Mouse (Mus musculus) limb, embryonic 11.5 days (tissue): Measurements from ENCODE around the gene Mmp24. TPM values are rescaled to one million over a fixed set of nuclear protein-coding genes. Genes with fewer than 3 reads are reported as not detected.

Experiments used
- ATAC-seq: fragments of 200-750 bp; cut with Nextera tagmentation; 2 replicates; pipeline ENCODE4 v1.8.0; 2017; ENCODE audit warnings: low read depth; ENCODE audit not compliant: insufficient number of reproducible peaks, low FRiP score, low TSS enrichment
- DNase-seq: peaks from one replicate; pipeline ENCODE4 v3.0.0-alpha.2; 2015; ENCODE audit warnings: low spot score
- H3K27ac ChIP-seq: fragments of 300-500 bp; sonication (generic); replicated peaks from 2 replicates; pipeline ENCODE4 v1.5.1; 2014; ENCODE audit warnings: low read depth, mild to moderate bottlenecking, low read length
- H3K27me3 ChIP-seq: fragments of 300-500 bp; sonication (generic); 2 replicates; pipeline ENCODE4 v1.6.1; 2014; ENCODE audit warnings: mild to moderate bottlenecking, low read length, mixed read lengths; ENCODE audit not compliant: control insufficient read depth, insufficient read depth
- H3K36me3 ChIP-seq: fragments of 300-500 bp; sonication (generic); 2 replicates; pipeline ENCODE4 v1.6.1; 2014; ENCODE audit warnings: mild to moderate bottlenecking, low read length, moderate library complexity, mixed read lengths; ENCODE audit not compliant: control insufficient read depth, insufficient read depth
- H3K4me1 ChIP-seq: fragments of 300-500 bp; sonication (generic); 2 replicates; pipeline ENCODE4 v1.6.1; 2014; ENCODE audit warnings: low read length, mixed read lengths; ENCODE audit not compliant: control insufficient read depth, insufficient read depth
- H3K4me2 ChIP-seq: fragments of 300-500 bp; sonication (generic); 2 replicates; pipeline ENCODE4 v1.6.1; 2014; ENCODE audit warnings: low read depth, mild to moderate bottlenecking, moderate library complexity; ENCODE audit not compliant: severe bottlenecking
- H3K4me3 ChIP-seq: fragments of 300-500 bp; sonication (generic); 2 replicates; pipeline ENCODE4 v1.5.1; 2014; ENCODE audit warnings: low read depth, low read length
- H3K9ac ChIP-seq: fragments of 300-500 bp; sonication (generic); 2 replicates; pipeline ENCODE4 v1.6.1; 2014; ENCODE audit warnings: mild to moderate bottlenecking, low read length
- H3K9me3 ChIP-seq: fragments of 300-500 bp; sonication (generic); 2 replicates; pipeline ENCODE4 v1.6.1; 2016; ENCODE audit warnings: low read length; ENCODE audit not compliant: control insufficient read depth
- WGBS: fragments of 180-500 bp; shearing (Covaris S2); extraction: QIAGEN DNeasy Blood & Tissue Kit; methylation state at CpG from one replicate; pipeline ENCODE4 v1.1.7; 2014; 5-methylcytosine and 5-hydroxymethylcytosine counted together
- polyA plus RNA-seq: library from polyadenylated mRNA; unstranded; fragments of >200 nt; fragmentation: Nextera tagmentation; extraction: Ambion mirVana; gene quantifications from 2 replicates; pipeline ENCODE4 v1.2.1, GENCODE M21; 2014

Mmp24 gene
- polyA plus RNA-seq, 1 experiment from 2014 or later, result not detected

DNA sequence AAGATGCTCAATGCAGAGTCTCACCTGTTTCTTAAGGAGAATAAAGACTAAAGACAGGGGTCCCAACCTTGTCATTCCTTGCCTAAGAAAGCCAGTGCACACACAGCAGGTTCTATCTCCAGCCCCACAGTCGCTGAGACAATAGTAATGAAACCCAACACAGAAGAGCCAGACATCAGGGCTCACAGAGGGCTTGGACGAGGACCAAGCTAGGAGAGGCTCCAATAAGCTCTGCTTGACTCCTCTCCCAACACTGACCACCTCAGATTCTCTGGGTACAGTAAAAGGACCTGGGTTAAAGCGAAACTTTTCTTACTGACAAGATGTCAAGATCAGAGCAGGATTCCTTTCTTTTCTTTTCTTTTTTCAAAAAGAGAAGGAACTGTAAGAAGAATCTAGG is 23.5 kb downstream of the Mmp24 start:
- Histone ChIP-seq H3K36me3 (no peaks in the 10 kb centered on the region), H3K27me3 (no peaks in the 10 kb centered on the region)

DNA sequence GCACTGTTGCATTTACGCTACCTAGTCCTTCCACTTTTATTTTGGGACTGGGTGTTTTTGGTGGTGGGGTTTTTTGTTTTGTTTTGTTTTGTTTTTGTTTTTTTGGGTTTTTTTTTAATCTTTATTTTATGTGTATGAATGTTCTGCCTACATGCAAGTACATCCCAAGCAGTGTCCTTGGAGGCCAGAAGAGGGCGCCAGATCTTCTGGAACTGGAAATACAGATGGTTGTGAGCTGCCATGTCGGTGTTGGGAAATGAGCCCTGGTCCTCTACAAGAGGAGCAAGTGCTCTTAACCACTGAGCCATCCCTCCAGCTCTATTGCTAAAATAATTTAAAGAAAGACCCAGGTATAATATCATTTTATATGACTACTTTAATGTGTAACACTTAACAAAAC is 27.6 kb downstream of the Mmp24 start:
- Histone ChIP-seq H3K9me3 (no peaks in the 10 kb centered on the region), H3K4me3 (no peak overlapping the region), H3K36me3 (no peaks in the 10 kb centered on the region), H3K9ac (no peak overlapping the region), H3K27ac (no peak overlapping the region), H3K27me3 (no peaks in the 10 kb centered on the region), H3K4me1 (no peaks in the 10 kb centered on the region), H3K4me2 (no peak overlapping the region)
- no peak for ATAC-seq
- no peak for DNase-seq
- 50% methylated on average over 3 of the region's 3 CpGs for WGBS

More for the DNA sequence above, 23.5 kb downstream of the Mmp24 start:
- Histone ChIP-seq H3K9ac (no peak overlapping the region), H3K4me2 (no peak overlapping the region), H3K27ac (no peak overlapping the region), H3K4me1 (no peaks in the 10 kb centered on the region), H3K4me3 (no peak overlapping the region), H3K9me3 (no peaks in the 10 kb centered on the region)
- WGBS, result 64% methylated on average over 3 of the region's 3 CpGs
- DNase-seq, result no peak
- ATAC-seq, result no peak

DNA sequence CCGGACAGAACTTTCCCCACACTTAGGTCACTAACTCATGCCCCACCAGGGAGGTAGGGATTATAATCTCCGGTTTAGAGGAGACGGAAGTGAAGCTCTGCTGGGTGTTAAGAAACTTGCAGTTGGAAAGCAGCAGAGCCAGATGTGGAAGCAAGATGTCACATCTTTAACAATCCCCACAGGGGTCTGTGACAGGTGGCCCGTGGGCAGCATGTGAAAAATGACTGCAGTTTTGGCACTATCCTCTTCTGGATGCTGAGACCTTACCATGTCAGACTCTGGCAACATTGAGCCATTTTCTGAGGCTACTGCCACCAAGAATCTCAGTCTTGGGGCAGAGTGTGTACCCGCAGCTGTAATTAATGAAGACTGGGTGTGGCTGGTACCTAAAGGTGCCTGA is 28.9 kb downstream of the Mmp24 start:
- no peaks in the 10 kb centered on the region for H3K27me3 ChIP-seq
- H3K9ac ChIP-seq, result no peak overlapping the region
- ATAC-seq (no peak), DNase-seq (no peak)
- no peaks in the 10 kb centered on the region for H3K36me3 ChIP-seq
- no peak overlapping the region for H3K4me3 ChIP-seq
- H3K9me3 ChIP-seq, result no peaks in the 10 kb centered on the region
- H3K4me1 ChIP-seq, result no peaks in the 10 kb centered on the region
- WGBS, result 74% methylated on average over 5 of the region's 5 CpGs
- H3K27ac ChIP-seq, result no peak overlapping the region
- no peak overlapping the region for H3K4me2 ChIP-seq

DNA sequence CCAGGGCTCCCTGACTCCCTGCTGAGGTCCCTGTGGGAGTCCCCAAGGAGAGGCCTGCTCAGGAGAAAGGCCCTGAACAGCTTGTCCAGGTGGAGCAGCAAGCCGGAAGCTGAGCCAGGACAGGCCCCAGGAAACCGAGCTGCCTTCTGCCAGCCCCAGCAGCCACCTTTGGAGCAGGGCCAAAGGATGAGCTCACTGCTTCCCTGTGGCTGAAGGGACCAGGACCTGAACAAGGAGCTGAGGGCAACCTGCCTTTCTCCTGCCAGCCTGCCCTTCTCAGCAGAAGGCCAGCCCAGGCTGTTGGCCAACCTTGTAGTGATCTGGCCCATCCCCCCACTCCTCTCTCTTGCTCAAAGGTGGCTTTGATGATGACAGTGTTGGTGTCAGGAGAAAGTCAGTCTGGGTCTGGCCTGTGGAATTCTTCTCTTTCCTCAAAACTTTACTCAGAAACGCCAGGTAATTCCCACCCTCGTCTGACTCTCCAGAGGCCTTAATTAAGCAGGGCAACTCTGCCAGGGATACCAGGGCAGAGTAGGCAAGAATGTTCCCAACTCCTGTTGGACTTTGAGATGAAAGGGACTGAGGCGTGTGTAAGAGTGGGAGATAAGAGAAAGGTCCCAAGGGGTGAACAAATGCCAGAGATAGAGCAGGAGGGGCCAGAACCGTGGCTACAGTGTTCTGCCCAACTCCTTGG is 30.2 kb downstream of the Mmp24 start:
- Histone ChIP-seq H3K4me3 (no peak overlapping the region), H3K27ac (no peak overlapping the region), H3K4me1 (no peaks in the 10 kb centered on the region), H3K27me3 (no peaks in the 10 kb centered on the region), H3K9ac (no peak overlapping the region), H3K4me2 (no peak overlapping the region), H3K9me3 (no peaks in the 10 kb centered on the region), H3K36me3 (no peaks in the 10 kb centered on the region)
- ATAC-seq, result no peak
- 52% methylated on average over 6 of the region's 6 CpGs for WGBS
- DNase-seq, result no peak

DNA sequence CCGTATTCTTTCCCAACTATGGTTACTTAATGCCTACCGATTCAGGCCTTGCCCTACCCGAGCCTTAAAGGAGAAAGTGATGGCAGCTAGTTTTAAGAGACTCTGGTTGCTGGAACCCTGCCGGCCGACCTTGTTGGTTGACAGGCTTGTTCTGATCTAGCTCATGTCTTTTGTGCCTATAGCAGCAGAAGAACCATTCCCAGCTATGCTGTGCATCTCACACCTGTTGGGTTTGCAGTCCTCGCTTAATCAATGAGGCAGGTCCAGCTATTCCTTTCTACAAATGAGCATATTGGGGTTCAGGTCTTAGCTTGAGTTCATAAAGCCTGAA is 30.7 kb downstream of the Mmp24 start:
- WGBS, result 83% methylated on average over 6 of the region's 6 CpGs
- no peak overlapping the region for H3K27ac ChIP-seq
- no peak for DNase-seq
- no peak overlapping the region for H3K4me2 ChIP-seq
- ATAC-seq, result no peak
- H3K9me3 ChIP-seq, result no peaks in the 10 kb centered on the region
- H3K4me3 ChIP-seq, result no peak overlapping the region
- H3K4me1 ChIP-seq, result no peaks in the 10 kb centered on the region
- no peaks in the 10 kb centered on the region for H3K27me3 ChIP-seq
- H3K36me3 ChIP-seq, result no peaks in the 10 kb centered on the region
- H3K9ac ChIP-seq, result no peak overlapping the region

DNA sequence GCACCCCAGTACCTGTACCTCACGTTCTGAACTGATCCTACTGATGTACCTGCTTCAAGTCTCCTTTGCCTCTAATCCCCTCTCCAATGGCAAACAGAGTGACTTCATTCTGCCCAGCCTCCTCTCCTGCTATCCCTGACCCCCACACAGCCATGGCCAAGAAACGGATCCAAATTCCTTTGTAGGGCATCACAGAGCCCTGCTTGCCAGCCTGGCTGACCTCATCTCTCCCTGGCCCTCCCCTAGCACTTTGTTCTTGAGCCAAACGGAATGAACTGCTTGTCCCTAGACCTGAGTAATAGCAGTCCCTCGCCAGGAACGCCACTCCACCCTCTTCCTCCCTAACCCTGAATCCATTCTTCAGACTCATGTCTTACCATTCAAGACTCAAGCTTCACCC is 31.4 kb downstream of the Mmp24 start:
- H3K27me3 ChIP-seq, result no peaks in the 10 kb centered on the region
- H3K4me2 ChIP-seq, result no peak overlapping the region
- no peaks in the 10 kb centered on the region for H3K36me3 ChIP-seq
- no peak overlapping the region for H3K9ac ChIP-seq
- ATAC-seq, result no peak
- 67% methylated on average over 5 of the region's 5 CpGs for WGBS
- no peaks in the 10 kb centered on the region for H3K4me1 ChIP-seq
- no peak overlapping the region for H3K4me3 ChIP-seq
- H3K27ac ChIP-seq, result no peak overlapping the region
- DNase-seq, result no peak
- no peaks in the 10 kb centered on the region for H3K9me3 ChIP-seq

DNA sequence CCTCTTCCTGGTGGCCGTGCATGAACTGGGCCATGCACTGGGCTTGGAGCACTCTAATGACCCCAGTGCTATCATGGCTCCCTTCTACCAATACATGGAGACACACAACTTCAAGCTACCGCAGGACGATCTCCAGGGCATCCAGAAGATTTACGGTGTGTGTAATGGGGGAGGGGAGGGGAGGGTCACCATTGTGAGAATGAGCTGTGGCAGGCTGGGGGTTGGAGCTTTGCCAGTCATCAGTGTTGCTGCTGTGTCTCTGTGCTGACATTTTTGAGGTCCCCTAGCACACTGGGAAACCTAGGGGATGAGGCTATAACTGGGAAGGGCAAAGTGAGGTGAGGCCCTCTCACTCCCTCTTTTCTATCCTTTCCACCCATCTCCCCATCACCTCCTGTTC is 32.3 kb downstream of the Mmp24 start:
- WGBS, result 48% methylated on average over 4 of the region's 4 CpGs
- Histone ChIP-seq H3K27ac (no peak overlapping the region), H3K9ac (no peak overlapping the region), H3K4me2 (no peak overlapping the region), H3K4me3 (no peak overlapping the region), H3K9me3 (no peaks in the 10 kb centered on the region), H3K27me3 (no peaks in the 10 kb centered on the region), H3K36me3 (no peaks in the 10 kb centered on the region), H3K4me1 (no peaks in the 10 kb centered on the region)
- no peak for DNase-seq
- no peak for ATAC-seq

DNA sequence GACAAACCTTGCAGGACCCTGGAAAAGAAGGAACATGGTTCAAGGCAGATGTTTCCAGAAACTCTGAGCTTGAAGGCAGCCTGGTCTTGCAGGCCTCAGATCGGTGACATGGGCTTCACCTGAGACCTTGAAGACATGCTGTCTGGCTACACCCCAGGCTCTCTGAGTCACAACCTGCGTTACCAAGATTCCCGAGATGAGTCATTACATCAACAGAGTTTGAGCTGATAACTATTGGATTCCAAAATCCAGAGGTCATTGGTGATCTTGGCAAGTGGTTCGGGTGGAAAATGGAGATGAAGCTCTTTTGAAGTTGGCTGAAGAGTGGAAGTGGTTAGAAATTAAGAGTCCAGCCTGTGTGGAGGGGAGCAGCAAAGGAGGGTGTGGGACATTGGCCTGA is 34.5 kb downstream of the Mmp24 start:
- Histone ChIP-seq H3K27me3 (no peaks in the 10 kb centered on the region), H3K4me2 (no peak overlapping the region), H3K9me3 (no peaks in the 10 kb centered on the region), H3K4me3 (no peak overlapping the region), H3K4me1 (no peaks in the 10 kb centered on the region), H3K27ac (no peak overlapping the region), H3K36me3 (no peaks in the 10 kb centered on the region), H3K9ac (no peak overlapping the region)
- DNase-seq (no peak), ATAC-seq (no peak)
- WGBS, result 92% methylated on average over 4 of the region's 4 CpGs

DNA sequence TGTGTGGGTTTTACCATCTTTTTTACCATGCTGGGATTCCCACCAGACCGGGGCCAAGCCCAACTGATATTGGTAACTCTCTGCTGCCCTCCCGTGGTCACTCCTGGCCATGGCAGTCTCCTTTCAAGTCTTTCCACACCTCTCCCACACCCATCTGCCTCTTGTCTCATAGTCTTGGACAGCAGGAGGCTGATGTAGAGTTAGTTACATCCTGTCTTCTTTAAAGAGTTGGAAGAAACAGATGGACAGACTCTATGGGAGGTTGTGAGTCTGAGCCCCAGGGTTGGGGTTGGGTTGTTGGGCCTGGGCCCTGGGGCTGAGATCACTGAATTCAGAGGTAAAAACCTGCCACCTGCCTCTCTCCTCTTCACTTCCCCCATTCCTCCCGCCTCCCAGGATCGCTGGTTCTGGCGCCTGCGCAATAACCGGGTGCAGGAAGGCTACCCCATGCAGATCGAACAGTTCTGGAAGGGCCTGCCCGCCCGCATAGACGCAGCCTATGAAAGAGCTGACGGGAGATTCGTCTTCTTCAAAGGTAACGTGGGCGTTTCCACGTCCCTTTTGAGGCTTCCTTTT is 36.8 kb downstream of the Mmp24 start:
- Histone ChIP-seq H3K27ac (no peak overlapping the region), H3K4me2 (no peak overlapping the region), H3K9me3 (no peaks in the 10 kb centered on the region), H3K36me3 (no peaks in the 10 kb centered on the region), H3K4me3 (no peak overlapping the region), H3K27me3 (no peaks in the 10 kb centered on the region), H3K4me1 (peaks cover 3% of the 10 kb centered on the region; the same call in 1 of the 2 replicates), H3K9ac (no peak overlapping the region)
- 34% methylated on average over 16 of the region's 16 CpGs for WGBS
- DNase-seq (peak; percentile 89), ATAC-seq (no peak)
